Mouse (Mus musculus) left cerebral cortex, adult 9 months (tissue): ENCODE data around the gene Mast4.

Experiments
- DNase-seq, 2 experiments: peaks; one replicate each; pipeline ENCODE4 v3.0.0; 2022; ENCODE audit warnings: low spot score in 2 of 2

Mast4 gene

DNA sequence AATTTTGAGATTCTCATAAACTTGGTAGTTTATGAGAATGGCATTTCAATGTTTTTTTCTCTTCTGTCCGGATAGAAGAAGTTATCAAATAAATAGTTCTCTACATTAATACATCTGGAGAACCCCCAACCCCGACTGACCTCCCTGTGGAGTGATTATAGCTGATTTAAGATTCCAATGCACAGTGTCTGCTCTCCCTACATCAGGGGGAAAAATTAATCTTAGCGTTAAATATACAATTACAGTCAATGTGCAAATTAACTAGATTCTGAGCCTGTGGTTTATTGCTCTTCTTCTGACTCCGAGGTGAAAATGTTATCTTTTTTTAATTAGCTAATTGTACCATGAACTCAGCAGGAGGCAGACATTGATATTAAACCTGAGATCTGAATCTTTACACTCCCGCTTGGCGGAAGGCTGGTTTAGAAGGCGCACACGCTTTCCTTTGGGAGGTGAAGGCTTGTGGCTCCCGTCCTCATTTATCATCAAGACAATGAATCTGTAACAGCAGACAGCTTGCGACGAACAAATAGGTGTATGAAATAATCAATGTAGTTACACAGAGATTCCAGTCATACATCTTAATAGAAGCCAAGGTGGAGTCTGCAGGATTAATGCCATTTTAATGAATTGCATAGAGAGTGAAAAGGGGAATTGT lies 274.2 kb downstream of the Mast4 start:
- DNase-seq: no peak

- no peak for DNase-seq
Measured at GRCm38 (mm10) chr13:103056451-103056850, 277.8 kb downstream of the Mast4 start.

GRCm38 (mm10) chr13:103052661-103053060 lies 281.6 kb downstream of the Mast4 start:
- no peak for DNase-seq

DNA sequence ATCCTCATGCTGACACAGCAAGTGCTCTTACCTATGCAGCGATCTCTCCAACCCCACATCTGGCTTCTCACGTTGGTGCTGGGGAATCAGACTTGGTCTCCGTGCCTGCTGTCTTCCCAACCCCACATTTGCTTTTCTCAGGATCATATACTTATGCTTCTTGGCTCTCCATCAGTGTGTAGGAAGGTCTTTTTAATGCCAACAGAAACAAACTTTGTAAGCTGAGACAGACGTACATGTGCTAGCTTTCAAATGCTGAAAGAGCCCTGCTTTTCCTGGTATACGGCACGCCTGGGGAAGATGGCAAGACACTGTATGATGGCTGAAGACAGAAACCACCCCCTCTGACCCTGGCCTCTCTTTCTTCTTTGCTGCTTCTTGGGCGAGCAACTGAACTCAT lies 285.3 kb downstream of the Mast4 start:
- peak in 1 of 2 experiments; percentile 14 for DNase-seq

GRCm38 (mm10) chr13:103043692-103044091 lies 290.6 kb downstream of the Mast4 start:
- DNase-seq: no peak

GRCm38 (mm10) chr13:103043011-103043410 lies 291.3 kb downstream of the Mast4 start:
- DNase-seq: peak; percentile 13 to 26

GRCm38 (mm10) chr13:103037466-103037865 lies 296.8 kb downstream of the Mast4 start:
- DNase-seq: no peak

DNA sequence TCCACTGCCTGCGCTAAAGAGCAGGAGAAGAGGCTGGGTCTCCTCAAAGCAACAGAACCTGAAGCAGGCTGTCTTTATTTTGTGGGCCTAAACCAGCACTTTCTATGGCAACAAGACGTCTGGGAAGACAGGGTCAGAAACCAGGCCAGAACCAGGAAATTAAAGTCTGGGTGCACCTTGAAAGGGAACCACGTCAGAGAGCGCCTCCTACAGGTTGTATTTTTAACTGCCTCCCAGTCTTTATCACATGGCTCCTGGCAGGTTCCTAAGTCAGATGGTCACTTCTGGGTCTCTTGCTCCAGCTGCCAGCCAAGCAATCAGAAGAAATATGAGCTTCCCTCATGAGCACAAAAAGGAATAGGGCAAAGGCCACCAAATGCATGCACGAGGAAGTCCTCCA lies 304.9 kb downstream of the Mast4 start:
- no peak for DNase-seq

DNA sequence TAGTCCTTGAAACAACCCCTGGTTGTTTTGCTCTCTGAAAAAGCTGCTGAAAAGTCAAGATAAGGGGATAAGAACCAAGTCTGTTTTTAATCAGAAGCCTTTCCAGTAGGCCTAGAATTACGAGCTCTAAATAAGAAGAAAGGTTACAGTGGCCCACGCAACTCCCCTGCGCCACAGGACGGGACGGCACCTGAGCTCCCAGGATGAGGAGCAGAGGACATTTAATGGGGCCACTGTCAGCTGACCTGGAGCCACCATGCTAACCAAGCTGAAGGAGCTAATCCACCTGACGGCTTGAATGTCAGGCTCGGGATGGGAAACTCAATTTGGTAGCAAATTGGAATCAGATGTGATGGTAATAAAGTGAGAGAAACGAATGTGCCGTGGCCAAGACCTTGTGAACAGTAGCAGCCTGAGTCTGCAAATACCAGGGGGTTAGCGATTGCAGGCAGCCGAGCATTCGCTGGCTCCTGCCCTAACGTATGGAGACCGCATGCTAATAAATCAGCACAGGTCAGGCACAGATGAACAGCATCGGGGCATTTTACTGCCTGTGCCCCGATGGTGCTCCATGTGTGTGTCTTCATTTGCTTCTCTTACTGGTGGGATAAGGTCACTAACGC lies 306.7 kb downstream of the Mast4 start:
- no peak for DNase-seq

- DNase-seq: no peak
Measured at GRCm38 (mm10) chr13:103025461-103025860, 308.8 kb downstream of the Mast4 start.

DNA sequence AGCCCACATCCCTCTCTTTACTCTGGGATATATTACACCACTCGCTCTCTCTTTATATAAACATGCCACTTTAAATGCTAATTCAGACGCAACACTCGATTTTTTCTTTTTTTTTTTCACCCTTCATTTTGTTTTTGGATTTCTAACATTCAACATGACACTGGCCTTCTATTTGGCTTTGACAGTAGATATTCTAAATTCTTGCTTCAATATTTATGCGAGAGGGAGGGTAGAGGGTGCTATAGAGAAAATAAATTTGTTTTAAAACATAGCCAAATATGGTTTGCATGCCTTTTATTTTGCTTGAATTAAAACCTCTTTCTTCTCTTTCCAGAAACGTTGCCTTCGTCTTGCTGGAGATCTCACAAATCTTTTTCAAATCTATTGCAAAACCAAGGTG lies 315.8 kb downstream of the Mast4 start:
- no peak for DNase-seq

- no peak for DNase-seq
Measured at GRCm38 (mm10) chr13:103017661-103018060, 316.6 kb downstream of the Mast4 start.

GRCm38 (mm10) chr13:103015131-103015750 lies 319.1 kb downstream of the Mast4 start:
- DNase-seq: no peak

DNA sequence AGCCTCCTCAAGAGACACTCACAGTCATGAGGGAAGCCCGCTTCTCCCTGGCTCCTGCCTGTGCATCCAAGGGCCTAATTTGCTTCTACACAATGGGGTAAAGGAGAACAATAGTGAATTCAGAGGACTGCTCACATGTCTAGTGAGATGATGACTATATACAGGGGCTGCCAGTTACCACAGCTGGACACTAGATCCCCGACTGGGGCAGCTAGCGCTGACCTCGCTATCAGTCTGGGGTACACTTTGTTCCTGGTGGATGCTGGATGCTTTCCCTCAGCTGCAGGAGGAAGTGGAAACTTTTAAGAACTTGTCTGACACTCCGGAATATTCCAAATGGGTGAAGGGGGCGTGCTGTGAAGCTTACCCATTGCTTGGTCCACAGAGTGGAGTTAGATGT lies 319.7 kb downstream of the Mast4 start:
- DNase-seq: peak; percentile 36 to 53

- DNase-seq: no peak
Measured at GRCm38 (mm10) chr13:103014222-103014621, 320.1 kb downstream of the Mast4 start.

DNA sequence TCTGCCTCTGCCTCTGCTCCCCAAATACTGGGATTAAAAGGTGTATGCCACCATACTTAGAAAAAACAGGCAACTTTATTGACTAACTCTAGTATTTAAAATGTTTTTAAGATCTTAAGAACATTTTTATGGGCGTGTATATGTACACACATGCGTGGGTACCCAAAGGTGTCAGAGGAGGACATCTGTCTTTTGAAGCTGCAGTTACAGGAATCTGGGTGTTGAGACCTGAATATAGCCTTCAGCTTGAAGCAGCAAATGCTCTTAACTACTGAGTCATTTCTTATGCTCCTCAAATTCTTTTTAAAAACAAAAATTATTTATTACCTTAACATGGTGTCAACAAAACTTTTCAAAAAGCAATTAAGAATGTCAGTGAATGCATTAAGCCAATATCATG lies 329.1 kb downstream of the Mast4 start:
- DNase-seq: no peak

- DNase-seq: no peak
Measured at GRCm38 (mm10) chr13:103001831-103002230, 332.5 kb downstream of the Mast4 start.

GRCm38 (mm10) chr13:103000891-103001290 lies 333.4 kb downstream of the Mast4 start:
- DNase-seq: no peak

- no peak for DNase-seq
Measured at GRCm38 (mm10) chr13:102994098-102994497, 340.2 kb downstream of the Mast4 start.

DNA sequence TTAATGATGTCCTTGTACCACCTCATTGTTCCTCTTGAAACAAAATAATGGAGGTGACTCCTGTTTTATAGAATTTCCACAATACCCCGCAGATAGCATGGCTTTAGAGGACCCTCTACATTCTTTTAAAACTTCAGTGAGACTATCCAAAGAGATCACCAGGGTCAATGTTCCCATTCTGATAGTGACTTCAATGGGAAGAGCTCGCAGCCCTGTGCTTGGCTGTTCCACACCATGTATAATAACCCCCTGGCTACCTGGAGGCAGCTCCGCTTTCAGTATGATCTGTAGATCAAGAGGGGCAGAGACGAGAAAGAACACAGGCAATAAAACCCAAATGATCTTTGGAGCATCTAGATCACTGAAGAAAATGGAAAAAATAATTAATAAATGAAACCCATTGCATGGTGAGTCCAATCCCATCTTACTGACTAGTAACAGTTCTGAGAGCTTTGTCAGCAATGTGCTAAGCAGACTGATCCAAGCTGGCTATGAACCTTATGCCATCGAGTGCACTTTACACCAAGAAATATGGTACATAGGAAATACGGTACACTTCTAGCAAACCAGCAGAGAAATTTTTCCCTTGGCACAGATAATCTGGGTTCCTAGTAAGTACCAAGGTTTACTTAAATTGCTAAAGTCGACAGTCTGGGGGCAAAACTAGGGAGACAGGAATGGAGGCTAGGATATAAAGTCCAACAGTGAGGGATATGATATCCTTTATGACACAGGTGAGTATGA lies 341.4 kb downstream of the Mast4 start:
- no peak for DNase-seq

- no peak for DNase-seq
Measured at GRCm38 (mm10) chr13:102991928-102992327, 342.4 kb downstream of the Mast4 start.

- no peak for DNase-seq
Measured at GRCm38 (mm10) chr13:102991196-102991595, 343.1 kb downstream of the Mast4 start.

DNA sequence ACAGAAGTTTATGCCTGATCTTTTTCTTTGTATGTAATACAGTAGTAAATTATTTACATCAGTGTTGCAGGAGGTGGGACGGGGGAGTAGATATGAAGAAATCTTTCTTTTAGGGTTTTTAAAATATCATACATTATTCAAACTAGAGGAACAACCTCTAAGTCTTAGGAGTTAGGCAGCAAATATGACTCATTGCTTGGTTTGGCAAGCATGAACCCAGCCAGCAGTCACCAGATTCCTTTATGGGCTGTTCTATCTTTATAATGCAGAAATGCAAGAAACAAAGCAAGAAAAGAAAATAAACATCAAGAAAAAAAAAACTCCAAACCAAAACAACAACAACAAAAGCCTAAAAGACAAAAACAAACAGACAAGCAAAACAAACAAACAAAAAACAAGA lies 344.2 kb downstream of the Mast4 start:
- DNase-seq: no peak
